Mouse (Mus musculus) olfactory bulb, adult 2 months (tissue): ENCODE measurements at regions not wholly inside any gene's neighbourhood (a gene's known extent, or its start where the extent isn't known, plus 50 kb on each side); places are given as distances from the start of the nearest gene placed in this dataset.

ENCODE experiments used
- H3K27ac ChIP-seq: fragments of 200-500 bp; 2 replicates; pipeline ENCODE4 v1.5.1; 2012; ENCODE audit warnings: low read depth, low read length; ENCODE audit not compliant: insufficient read depth
- H3K4me1 ChIP-seq: fragments of 200-500 bp; 2 replicates; pipeline ENCODE4 v1.6.1; 2012; ENCODE audit warnings: low read length; ENCODE audit not compliant: control insufficient read depth, insufficient read depth
- H3K4me3 ChIP-seq: fragments of 200-500 bp; 2 replicates; pipeline ENCODE4 v1.5.1; 2012; ENCODE audit warnings: mild to moderate bottlenecking, low read depth, low read length, moderate library complexity; ENCODE audit not compliant: insufficient read depth
- CTCF ChIP-seq: fragments of 200-500 bp; IDR thresholded peaks from 2 replicates; pipeline ENCODE4 v1.5.1; 2012; ENCODE audit warnings: low read depth, mild to moderate bottlenecking, low read length, moderate library complexity; ENCODE audit not compliant: insufficient read depth
- POLR2A ChIP-seq: fragments of 200-500 bp; IDR thresholded peaks from 2 replicates; pipeline ENCODE4 v1.6.1; 2012; ENCODE audit warnings: mild to moderate bottlenecking, low read depth, low read length, moderate library complexity; ENCODE audit not compliant: insufficient read depth
- WGBS: fragments of 180-500 bp; shearing (Covaris S2); methylation state at CpG from one replicate; pipeline ENCODE4 v1.1.7; 2018; 5-methylcytosine and 5-hydroxymethylcytosine counted together

DNA sequence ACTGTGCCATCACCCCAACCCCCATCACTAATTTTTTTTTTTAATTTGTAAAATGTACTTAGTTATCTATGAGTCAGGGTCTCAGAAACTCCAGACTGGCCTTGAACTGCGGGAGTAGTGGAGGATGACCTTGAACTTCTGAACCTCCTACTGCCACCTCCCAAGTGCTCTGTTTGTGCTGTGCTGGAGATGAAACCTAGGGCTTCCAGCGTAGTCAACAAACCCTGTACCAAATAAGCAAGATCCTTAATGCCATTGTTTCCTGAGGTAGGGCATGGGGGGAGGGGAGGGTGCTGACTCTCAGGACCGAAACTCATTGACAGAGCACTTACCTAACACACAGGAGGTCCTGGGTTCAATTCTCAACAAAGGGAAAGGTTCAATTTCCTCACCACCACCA, 93.5 kb upstream of the Castor2 start:
- 86% methylated on average over 3 of the region's 3 CpGs for WGBS
- no peak for TF ChIP-seq CTCF
- no peak for TF ChIP-seq POLR2A
- Histone ChIP-seq H3K27ac (no peak overlapping the region), H3K4me3 (no peak overlapping the region), H3K4me1 (peaks cover 3% of the 10 kb centered on the region; the same call in 1 of the 2 replicates)

DNA sequence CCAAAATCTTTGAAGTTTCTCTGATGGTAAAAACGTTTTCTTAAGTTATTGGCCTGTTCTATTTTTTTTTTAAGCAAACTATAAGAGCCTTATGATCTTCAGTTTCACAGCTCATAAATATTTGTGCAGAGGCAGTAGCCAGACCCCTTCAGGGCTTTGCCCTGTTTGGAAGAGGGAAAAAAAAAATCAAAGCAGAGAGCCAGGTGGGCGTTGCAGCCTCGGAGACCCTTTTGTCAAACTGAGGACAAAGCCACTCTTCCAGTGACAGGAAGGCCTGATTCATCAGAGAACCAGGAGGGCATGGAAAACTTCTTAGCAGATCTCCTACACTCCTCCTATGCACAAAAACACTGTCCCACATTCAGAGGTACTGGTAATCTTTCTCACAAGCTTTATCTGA, 99.4 kb upstream of the Castor2 start:
- TF ChIP-seq POLR2A: no peak
- TF ChIP-seq CTCF: no peak
- Histone ChIP-seq H3K4me1 (no peaks in the 10 kb centered on the region), H3K27ac (no peak overlapping the region), H3K4me3 (no peak overlapping the region)
- 42% methylated on average over 3 of the region's 3 CpGs for WGBS

DNA sequence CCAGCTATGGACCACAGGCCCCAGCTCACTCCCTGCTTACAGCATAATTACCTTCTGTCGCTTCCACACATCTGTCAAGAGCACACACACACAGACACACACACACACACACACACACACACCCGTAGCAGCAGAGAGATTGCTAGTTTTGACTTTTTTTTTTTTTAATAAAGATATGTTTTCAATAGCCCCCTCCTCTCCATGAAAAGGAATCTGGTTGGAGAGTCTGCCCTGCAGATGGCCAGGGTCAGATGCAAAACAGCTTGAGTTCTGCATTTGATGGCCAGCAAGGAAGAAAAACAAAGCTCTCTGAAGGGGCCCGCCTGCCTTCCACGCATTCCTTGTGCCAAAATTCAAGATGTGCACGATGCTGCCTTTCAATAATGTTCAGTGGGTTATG, 99.8 kb upstream of the Castor2 start:
- no peak overlapping the region for H3K27ac ChIP-seq
- 61% methylated on average over 5 of the region's 5 CpGs for WGBS
- H3K4me1 ChIP-seq: no peaks in the 10 kb centered on the region
- TF ChIP-seq CTCF (no peak), POLR2A (no peak)
- no peak overlapping the region for H3K4me3 ChIP-seq

DNA sequence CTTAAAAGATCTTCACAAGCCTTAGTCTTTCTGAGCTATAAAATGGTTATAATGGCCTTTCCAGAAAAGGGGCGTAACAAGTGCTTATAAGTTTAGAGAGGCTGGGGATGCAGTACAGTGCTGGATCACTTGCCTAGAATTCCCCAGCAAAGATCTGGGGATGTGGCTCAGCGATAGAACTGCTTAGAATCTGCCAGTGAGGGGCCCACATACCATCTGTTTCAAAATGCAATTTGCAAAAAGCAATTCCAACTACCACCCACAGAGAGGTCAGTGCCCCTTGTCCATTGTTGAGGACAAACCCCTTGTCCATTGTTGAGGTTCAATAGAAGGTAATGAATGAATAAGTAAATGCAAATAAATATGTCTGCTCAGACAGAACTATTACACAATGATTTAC, 107.5 kb upstream of the Castor2 start:
- Histone ChIP-seq H3K4me1 (no peaks in the 10 kb centered on the region), H3K4me3 (no peak overlapping the region), H3K27ac (no peak overlapping the region)
- TF ChIP-seq CTCF (no peak), POLR2A (no peak)
- 61% methylated on average over 2 of the region's 2 CpGs for WGBS

DNA sequence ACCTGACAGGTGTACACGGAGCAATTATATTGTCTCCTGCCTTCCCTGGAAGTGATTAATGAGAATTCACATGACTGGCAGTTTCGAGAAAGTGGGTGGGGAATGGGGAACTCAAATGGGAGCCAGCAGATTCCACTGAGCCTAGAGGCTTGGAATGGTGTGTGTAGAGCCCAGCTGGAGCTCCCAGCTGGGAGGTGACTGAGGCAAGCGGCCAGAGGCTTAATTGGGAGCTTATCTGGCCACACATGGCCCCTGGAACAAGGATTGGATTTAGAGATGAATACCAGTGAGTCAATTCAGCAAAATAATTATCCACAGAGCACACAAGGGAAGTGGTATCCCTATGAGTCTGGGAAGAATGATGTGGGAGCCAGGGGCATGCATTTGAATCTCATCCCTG, 108.0 kb upstream of the Castor2 start:
- TF ChIP-seq POLR2A (no peak), CTCF (no peak)
- WGBS: 21% methylated on average over 3 of the region's 3 CpGs
- H3K4me3 ChIP-seq: no peak overlapping the region
- H3K27ac ChIP-seq: no peak overlapping the region
- no peaks in the 10 kb centered on the region for H3K4me1 ChIP-seq

DNA sequence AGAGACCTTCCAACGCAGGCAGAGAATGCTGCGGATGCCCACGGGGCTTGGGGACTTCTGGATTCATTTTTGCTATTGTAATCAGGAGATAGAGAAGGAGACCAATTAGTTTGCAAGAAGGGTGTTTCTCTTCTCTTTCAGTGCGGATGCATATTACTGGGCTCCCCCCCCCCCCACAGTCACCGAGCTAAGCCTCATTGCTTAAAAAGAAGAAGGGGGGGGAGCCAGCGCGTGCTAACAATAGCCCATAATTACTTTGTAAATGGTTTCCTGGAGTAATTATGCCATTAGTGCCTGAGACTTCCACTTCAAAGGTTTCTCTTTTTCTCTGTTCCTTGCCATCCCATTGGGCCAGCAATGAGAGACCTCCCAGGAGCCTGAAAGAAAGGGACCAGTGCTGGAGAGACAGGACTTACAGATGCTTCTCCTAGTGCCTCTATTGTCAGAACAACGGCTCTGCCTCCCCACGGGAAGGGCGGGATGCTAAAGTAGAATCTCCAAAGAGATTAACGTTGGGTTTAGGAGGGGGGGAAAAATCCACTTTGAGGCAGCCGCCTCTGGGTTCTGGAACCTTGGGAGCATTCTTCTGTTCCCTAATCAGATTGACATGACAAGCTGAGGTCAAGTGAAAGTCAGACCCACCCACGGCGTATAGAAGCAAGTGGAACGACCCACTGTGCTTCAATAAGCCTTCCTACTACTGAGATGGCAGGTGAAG, 116.1 kb upstream of the Castor2 start:
- no peak for TF ChIP-seq CTCF
- no peak for TF ChIP-seq POLR2A
- H3K4me3 ChIP-seq: no peak overlapping the region
- 9% methylated on average over 15 of the region's 15 CpGs for WGBS
- no peak overlapping the region for H3K27ac ChIP-seq
- peaks cover 13% of the 10 kb centered on the region for H3K4me1 ChIP-seq

DNA sequence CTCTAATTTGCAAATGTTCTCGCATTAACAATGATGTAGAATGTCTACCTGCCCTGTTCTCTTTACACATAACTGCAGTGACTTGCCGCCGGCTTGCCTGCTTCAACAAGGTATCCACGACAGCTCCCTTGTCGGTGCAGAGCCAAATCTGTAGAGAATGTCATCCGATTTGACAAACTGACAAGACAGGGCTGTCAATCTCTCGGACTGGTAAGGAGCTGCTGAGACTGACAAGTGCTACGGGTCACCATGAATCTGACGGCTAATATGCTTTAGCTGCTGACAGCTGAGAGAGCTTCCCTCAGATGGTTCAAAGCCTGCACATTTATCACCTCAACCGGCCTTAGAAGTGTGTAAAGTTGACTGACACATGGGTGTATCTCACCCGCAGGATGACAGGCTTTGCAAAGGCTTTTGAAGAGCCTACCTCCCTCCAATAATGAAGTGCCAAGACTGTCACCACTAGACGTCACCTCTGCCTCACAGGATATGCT, 129.0 kb upstream of the Castor2 start:
- Histone ChIP-seq H3K4me1 (no peaks in the 10 kb centered on the region), H3K27ac (no peak overlapping the region), H3K4me3 (no peak overlapping the region)
- 90% methylated on average over 12 of the region's 12 CpGs for WGBS
- TF ChIP-seq CTCF (no peak), POLR2A (no peak)

DNA sequence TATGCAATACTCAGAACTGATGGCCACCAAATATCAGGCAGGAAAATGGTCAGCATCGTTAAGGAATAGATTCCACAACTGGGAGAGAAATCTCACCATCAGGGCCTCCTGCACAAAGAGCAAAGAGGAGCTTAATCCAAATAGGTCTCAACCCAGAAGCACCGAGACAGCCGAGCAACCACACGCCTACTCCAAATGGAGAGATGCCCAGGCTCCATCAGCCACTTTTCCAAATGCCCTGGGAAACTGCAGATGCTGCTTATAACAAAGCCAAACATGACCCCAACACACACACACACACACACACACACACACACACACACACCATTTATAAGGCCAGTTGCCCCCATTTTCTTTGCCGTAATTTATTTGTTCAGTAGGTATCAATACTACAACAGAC, 136.2 kb upstream of the Castor2 start:
- WGBS: 78% methylated on average over 5 of the region's 5 CpGs
- TF ChIP-seq POLR2A (no peak), CTCF (no peak)
- Histone ChIP-seq H3K4me1 (no peaks in the 10 kb centered on the region), H3K4me3 (no peak overlapping the region), H3K27ac (no peak overlapping the region)

DNA sequence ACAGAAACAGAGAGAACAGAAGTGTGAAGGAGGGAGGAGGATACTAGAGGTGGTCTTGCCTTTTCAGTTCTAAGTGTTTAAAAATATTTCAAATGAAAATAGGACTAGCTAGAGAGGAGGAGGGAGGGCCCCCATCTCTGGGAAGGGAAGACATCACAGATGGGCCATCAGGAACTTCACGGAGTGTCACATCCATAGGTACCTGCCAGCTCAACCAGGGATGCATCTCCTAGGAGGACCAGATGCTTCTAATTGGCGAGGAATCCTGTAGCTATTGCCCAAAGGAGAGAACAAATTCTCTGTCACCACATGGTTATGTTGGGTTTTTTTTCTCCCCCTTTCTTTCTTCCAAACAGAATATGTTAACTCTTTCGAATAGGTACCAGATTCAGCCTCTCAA, 158.7 kb upstream of the Castor2 start:
- Histone ChIP-seq H3K27ac (no peak overlapping the region), H3K4me3 (no peak overlapping the region), H3K4me1 (no peaks in the 10 kb centered on the region)
- 84% methylated on average over 3 of the region's 3 CpGs for WGBS
- TF ChIP-seq CTCF (no peak), POLR2A (no peak)

DNA sequence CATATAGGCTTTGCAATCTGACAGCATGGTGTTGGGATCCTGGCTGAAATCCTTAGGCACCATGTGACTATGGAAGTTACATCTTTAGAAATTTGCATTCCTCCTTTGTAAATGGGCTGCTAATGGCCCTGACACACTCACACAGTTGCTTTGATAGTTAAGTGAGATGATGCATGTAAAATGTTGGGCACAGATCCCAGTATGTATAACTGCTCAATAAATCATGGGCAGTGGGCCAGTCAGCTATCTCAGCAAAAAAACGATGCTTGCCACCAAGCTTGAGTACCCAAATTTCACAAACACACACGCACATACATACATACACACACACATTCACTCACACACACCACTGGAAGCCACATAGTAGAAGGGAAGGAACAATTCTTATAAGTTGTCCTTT, 159.5 kb upstream of the Castor2 start:
- H3K4me3 ChIP-seq: no peak overlapping the region
- no peaks in the 10 kb centered on the region for H3K4me1 ChIP-seq
- TF ChIP-seq CTCF: no peak
- TF ChIP-seq POLR2A: no peak
- 80% methylated on average over 2 of the region's 2 CpGs for WGBS
- H3K27ac ChIP-seq: no peak overlapping the region
